Mouse (Mus musculus) spleen, postnatal 4 days (tissue): ENCODE results near the gene Flt3.

ENCODE experiments used
- DNase-seq, 2 experiments: peaks; one replicate each; pipeline ENCODE4 v3.0.0; 2022; ENCODE audit warnings: low spot score in 2 of 2

Gene Flt3

DNA sequence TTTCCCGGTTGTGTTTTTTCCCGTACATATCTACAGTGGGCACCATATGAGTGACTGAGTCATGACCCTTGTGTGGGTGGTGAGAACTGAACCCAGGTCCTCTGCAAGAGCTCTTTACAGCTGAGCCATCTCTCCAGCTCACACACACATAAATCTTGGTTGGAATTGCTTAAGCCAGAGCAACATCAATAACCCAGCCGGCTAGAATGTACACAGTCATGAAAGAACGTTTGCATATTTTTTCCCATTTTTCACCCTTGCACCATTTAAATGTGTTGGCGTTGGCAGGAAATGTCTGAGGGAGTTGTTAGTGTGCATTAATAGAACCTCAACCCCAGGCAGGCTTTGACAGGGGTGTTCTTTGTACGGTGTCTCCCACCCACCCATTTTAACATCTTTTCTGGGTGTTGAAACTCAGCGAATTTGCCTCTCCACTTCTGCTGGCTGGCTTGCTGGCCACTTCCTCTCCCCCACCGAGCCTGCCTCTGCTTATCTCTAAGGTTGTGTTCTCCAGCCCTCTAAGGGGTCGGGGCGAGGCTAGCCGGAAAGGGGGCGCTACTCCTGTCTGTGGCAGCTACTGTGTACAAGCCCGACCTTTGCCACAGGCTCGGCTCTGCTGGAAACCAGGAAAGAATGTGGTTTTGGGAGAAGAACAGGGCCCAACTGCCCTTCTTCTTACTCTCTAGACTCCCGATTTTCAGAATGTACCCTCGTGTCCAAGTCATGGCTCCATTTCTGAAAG is 108.4 kb downstream of the Flt3 start:
- no peak for DNase-seq

GRCm38 (mm10) chr5:147284365-147284764 is 115.9 kb downstream of the Flt3 start:
- DNase-seq, result no peak
